Mouse (Mus musculus) lung, postnatal 0 days (tissue): ENCODE results near the gene Plxnd1.

Source experiments
- CTCF ChIP-seq: IDR thresholded peaks from 2 replicates; pipeline ENCODE4 v1.5.1; 2016; ENCODE audit warnings: antibody characterized with exemption, mild to moderate bottlenecking
- EP300 ChIP-seq: IDR thresholded peaks from 2 replicates; pipeline ENCODE4 v1.6.1; 2016; ENCODE audit warnings: antibody characterized with exemption, mild to moderate bottlenecking, control low read depth

GRCm38 (mm10) chr6:116007561-116008173 lies 12.9 kb upstream of the Plxnd1 start:
- TF ChIP-seq CTCF (peak; percentile 87), EP300 (no peak)
